Mouse (Mus musculus) embryo, embryonic 10.5 days (tissue): ENCODE data around the gene Fam189b.
"Not testable (repeated sequence)": the region's sequence is repeated elsewhere in the genome, so short reads cannot be mapped to it uniquely, and the experiment has no call there.

ENCODE experiments used
- DNase-seq: peaks from one replicate; pipeline ENCODE4 v3.0.0-alpha.2; 2015; ENCODE audit warnings: low spot score

The Fam189b gene

DNA sequence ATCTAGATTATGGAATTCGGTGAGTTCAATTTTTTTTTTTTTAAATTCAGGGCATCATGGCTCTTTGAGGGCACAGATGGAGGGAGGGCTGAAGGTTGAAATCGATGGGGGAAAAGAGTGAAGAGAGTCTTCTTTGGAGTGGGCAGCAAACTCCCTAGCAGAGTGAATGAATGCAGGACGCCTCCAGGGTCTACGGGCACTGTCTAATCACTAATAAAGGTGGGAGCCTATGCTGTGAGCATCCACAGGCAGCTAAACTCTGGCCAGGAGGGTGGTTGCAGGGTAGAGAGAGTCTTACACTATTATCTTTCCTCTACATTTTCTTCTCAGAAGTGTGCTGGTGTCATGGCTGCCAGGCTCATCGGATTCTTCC is 20.2 kb downstream of the Fam189b start:
- DNase-seq = no peak

GRCm38 (mm10) chr3:89206079-89206478 is 23.1 kb downstream of the Fam189b start:
- no peak for DNase-seq

DNA sequence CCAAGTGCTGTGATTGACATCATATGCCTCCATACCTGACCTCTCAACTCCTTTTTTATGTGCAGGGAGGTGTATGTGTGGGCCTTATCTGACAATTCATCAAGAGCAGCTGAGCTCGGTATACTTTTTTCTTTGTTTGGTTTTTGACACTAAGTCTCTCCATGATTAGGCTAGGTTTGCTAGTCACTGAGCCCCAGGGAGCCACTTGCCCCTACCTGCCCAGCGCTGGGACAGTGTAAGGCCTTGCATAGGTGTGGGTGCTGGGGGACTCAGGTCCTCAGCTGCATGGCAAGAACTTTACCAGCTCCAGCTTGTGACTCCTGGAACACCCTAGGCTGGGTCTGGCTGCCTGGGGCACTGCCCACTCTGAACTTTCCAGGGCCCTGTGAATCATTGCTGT is 23.8 kb downstream of the Fam189b start:
- no peak for DNase-seq

- no peak for DNase-seq
Observed at GRCm38 (mm10) chr3:89208075-89208657, 25.2 kb downstream of the Fam189b start.

DNA sequence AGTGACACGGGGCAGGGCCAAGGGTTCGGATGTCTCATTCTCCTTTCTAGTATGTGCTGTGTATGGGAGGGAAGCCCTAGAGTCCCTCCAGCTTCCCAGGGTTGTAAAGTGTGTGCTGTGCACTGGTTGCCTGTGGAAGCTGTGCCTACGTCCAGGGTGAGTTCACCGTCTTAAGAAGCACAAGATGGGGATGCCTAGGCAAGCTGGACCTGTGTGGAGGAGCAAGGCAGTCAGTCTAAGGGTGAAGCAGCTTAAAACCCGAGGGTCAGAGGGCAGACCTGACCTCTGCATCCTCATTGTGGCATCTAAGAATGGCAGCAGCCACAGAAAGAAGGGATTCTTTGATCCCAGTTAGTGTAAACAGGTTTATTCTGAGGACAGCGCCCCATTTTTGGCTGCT is 25.8 kb downstream of the Fam189b start:
- DNase-seq = no peak

GRCm38 (mm10) chr3:89209731-89210130 is 26.8 kb downstream of the Fam189b start:
- no peak for DNase-seq

GRCm38 (mm10) chr3:89210162-89210561 is 27.2 kb downstream of the Fam189b start:
- DNase-seq = no peak

DNA sequence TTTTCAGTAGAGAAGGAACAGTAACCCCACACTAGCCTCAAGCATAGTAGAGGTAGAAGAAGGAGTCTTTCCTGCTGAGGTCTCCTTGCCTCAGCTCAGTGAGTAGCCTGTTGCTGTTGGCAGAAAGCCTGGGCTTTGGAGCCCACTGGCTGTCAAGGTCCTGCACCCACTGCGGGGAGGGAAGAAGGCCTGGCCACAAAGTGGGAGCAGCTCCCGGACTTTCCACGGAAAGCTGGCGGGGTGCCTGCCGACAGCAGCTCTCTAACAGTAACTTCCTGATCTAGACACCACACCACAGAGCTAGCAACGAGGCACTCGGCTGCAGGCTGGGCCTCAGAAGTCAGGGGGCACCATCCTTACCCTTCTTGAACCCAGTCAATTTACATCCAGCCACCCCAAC is 27.8 kb downstream of the Fam189b start:
- no peak for DNase-seq

GRCm38 (mm10) chr3:89213803-89214530 is 31.0 kb downstream of the Fam189b start:
- DNase-seq = peak; percentile 98

DNA sequence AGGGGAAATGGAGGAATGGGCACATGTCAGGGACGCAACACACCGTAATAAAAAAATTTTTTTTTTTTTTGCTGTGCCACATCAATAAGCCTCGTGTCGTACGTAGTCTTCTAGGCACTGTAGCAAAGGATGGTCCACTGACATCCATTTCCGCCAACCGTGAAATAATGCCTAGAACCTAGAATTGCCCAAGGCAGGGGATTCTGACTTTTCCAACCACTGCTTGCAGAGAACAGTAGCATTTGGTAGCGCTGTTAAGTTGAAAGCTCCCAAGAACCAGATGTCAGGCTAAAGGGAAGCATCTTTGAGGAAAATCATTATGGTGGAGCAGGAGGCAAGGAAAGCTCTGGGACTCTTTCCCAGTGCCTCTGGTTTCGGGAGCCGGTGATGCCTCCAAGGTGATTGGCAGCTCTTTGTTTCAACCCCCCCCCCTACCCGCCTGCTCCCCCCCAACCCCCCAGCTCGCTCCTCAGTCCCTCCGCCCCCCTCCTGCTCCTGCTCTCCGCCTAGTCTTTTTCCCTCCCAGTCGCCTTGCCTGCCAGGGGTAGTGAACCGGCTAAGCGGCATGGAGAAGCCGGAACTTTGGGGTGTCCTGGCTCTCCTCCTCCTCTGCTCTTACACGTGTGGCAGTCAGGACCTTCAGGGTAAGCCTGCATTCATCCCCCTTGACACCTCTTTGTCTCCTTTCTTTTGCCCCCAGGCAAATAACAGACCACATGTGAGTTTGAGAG is 31.9 kb downstream of the Fam189b start, which contains the start of gene Thbs3:
Thbs3 (plus strand) TSS at position 500 of the 731 bp plus-strand sequence.
- DNase-seq = peak; percentile 76

DNA sequence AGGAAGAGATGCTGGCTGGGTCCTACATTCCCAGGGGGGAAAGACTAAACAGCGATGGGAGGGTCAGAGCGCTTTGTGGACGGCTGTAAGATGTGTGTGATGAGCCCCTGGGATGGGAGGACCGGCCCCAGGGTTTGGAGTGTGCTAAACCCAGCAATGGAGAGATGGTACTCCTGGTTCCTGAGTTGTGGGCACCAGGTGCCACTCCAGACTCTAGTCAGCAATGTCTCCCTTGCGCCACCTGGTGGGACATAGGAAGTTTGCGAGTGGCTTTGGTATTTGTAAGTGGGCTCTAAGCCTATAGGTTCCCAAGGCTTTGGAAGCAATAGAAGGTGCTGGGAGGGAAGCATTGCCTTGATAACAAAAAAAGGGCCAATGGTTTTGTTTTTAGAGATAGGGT is 32.9 kb downstream of the Fam189b start:
- peak; percentile 97 for DNase-seq

GRCm38 (mm10) chr3:89216407-89216806 is 33.5 kb downstream of the Fam189b start:
- not testable (repeated sequence) for DNase-seq

GRCm38 (mm10) chr3:89218271-89218670 is 35.3 kb downstream of the Fam189b start:
- no peak for DNase-seq

DNA sequence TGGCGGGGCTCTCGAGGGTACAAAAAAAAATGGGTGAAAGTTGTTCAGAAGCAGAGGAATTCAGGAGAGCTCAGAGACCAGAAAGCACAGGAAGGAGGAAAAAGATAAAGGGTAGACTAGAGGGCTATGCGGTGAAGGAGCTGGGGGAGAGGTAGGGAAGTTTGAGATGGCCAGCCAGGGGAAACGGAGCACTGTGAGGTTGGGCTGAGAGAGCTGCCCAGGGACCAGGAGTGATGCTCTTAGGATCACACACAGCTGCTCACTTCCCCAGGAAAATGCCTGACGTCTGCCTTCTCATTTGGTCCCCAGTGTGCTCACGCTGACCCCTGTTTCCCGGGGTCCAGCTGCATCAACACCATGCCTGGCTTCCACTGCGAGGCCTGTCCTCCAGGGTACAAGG is 36.6 kb downstream of the Fam189b start:
- no peak for DNase-seq

DNA sequence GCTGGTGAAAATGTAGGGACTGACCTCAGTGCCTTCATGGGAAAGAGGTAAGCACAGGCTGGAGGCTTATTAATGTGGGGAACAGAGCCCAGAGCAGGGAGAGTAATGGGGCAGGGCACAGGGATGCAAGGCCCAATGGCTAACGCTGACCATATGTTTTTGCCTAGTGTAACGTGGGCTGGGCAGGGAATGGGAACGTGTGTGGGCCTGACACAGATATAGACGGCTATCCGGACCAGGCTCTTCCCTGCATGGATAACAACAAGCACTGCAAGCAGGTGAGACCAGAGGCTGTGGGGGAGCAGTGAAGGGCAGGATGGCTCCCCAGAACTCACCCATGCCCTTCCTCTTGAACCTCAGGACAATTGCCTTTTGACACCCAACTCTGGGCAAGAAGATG is 38.2 kb downstream of the Fam189b start:
- DNase-seq = no peak

- DNase-seq = no peak
Observed at GRCm38 (mm10) chr3:89224796-89225195, 41.9 kb downstream of the Fam189b start.

- no peak for DNase-seq
Observed at GRCm38 (mm10) chr3:89225321-89225815, 42.4 kb downstream of the Fam189b start.

DNA sequence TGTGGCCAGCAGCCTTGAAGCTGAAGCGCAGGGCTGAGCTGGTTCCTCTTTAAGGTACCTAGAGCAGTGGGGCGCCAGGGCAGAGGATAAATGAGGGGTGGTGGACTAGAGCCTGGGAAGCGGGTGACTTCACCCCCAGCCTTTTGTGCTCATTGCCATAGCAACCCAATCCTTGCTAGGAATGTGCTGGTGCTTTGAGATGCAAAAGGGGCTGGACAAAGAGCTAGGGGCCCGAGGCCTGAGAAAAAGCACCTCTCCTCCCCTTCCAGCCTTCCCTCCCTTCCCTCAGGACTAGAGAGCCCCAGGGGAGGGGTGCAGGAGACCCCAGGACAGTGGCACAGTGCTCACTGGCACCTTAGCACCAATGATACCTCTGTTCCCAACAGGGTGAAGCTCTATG is 43.0 kb downstream of the Fam189b start:
- DNase-seq = peak; percentile 92

DNA sequence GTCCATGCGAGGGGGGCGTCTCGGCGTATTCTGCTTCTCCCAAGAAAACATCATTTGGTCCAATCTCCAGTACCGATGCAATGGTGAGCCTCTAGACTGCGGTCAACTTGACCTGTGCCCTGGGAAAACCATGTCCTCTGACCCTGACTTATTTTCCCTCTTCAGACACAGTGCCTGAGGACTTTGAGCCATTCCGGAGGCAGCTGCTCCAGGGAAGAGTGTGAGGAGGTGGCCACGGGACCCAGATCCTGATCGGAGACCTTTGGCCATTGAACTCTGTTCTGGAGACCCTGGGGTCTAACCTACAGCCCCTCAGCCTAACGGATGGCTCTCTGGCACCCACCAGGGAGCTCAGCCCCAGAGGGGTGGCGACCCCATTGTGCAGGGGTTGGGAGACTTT is 43.4 kb downstream of the Fam189b start:
- DNase-seq = no peak

- no peak for DNase-seq
Observed at GRCm38 (mm10) chr3:89226900-89227299, 44.0 kb downstream of the Fam189b start, which contains the start of gene Mtx1. Gene Mtx1 (minus strand): TSS chr3:89227088.

GRCm38 (mm10) chr3:89227307-89228179 is 44.6 kb downstream of the Fam189b start:
- DNase-seq = peak; percentile 99

- peak; percentile 93 for DNase-seq
Observed at GRCm38 (mm10) chr3:89228180-89228549, 45.2 kb downstream of the Fam189b start.
